Mouse (Mus musculus) gastrocnemius, adult 18-20 months (tissue): Measurements from ENCODE around the gene Cpvl. TPM values are rescaled to one million over a fixed set of nuclear protein-coding genes. Genes with fewer than 3 reads are reported as not detected.

Source experiments
- DNase-seq: peaks from one replicate; pipeline ENCODE4 v3.0.0; 2021; ENCODE audit warnings: low spot score
- total RNA-seq, 2 experiments: library from RNA; stranded (reverse); gene quantifications; 2 replicates each; pipeline ENCODE4 v1.2.3; 2021

Cpvl gene
- total RNA-seq, 2 experiments from 2014 or later, result not detected

GRCm38 (mm10) chr6:53972238-53972743, 6.2 kb downstream of the Cpvl start:
- DNase-seq, result no peak

- DNase-seq, result no peak
Observed at GRCm38 (mm10) chr6:53971729-53972128, 6.7 kb downstream of the Cpvl start.

- DNase-seq, result no peak
Observed at GRCm38 (mm10) chr6:53969081-53969480, 9.4 kb downstream of the Cpvl start.

GRCm38 (mm10) chr6:53968550-53968949, 9.9 kb downstream of the Cpvl start:
- no peak for DNase-seq

GRCm38 (mm10) chr6:53966595-53966994, 11.9 kb downstream of the Cpvl start:
- no peak for DNase-seq

GRCm38 (mm10) chr6:53965900-53966299, 12.6 kb downstream of the Cpvl start:
- no peak for DNase-seq

- DNase-seq, result no peak
Observed at GRCm38 (mm10) chr6:53963906-53964496, 14.5 kb downstream of the Cpvl start.

GRCm38 (mm10) chr6:53962006-53962405, 16.5 kb downstream of the Cpvl start:
- DNase-seq, result no peak

GRCm38 (mm10) chr6:53959826-53960225, 18.6 kb downstream of the Cpvl start:
- DNase-seq, result no peak

GRCm38 (mm10) chr6:53958321-53958720, 20.1 kb downstream of the Cpvl start:
- peak; percentile 77 for DNase-seq

GRCm38 (mm10) chr6:53956513-53956912, 22.0 kb downstream of the Cpvl start:
- no peak for DNase-seq

GRCm38 (mm10) chr6:53955846-53956245, 22.6 kb downstream of the Cpvl start:
- DNase-seq, result no peak

GRCm38 (mm10) chr6:53955271-53955670, 23.2 kb downstream of the Cpvl start:
- DNase-seq, result no peak

GRCm38 (mm10) chr6:53954106-53954505, 24.4 kb downstream of the Cpvl start:
- DNase-seq, result peak; percentile 55

- no peak for DNase-seq
Observed at GRCm38 (mm10) chr6:53953348-53953747, 25.1 kb downstream of the Cpvl start.

GRCm38 (mm10) chr6:53951421-53951820, 27.1 kb downstream of the Cpvl start:
- no peak for DNase-seq

- no peak for DNase-seq
Observed at GRCm38 (mm10) chr6:53950876-53951275, 27.6 kb downstream of the Cpvl start.

- DNase-seq, result no peak
Observed at GRCm38 (mm10) chr6:53948388-53949035, 30.0 kb downstream of the Cpvl start.

- peak; percentile 15 for DNase-seq
Observed at GRCm38 (mm10) chr6:53944887-53945286, 33.6 kb downstream of the Cpvl start.

GRCm38 (mm10) chr6:53944417-53944816, 34.1 kb downstream of the Cpvl start:
- DNase-seq, result no peak

- no peak for DNase-seq
Observed at GRCm38 (mm10) chr6:53942190-53942831, 36.2 kb downstream of the Cpvl start.

- no peak for DNase-seq
Observed at GRCm38 (mm10) chr6:53939752-53940151, 38.7 kb downstream of the Cpvl start.

GRCm38 (mm10) chr6:53938942-53939341, 39.5 kb downstream of the Cpvl start:
- no peak for DNase-seq
